Mouse (Mus musculus) liver, embryonic 14.5 days (tissue): ENCODE measurements around the gene Bag6.

Experiments used
- CTCF ChIP-seq: IDR thresholded peaks from 2 replicates; pipeline ENCODE4 v1.5.1; 2016; ENCODE audit warnings: antibody characterized with exemption, low read depth, control low read depth
- EP300 ChIP-seq: IDR thresholded peaks from 2 replicates; pipeline ENCODE4 v1.6.1; 2016; ENCODE audit warnings: antibody characterized with exemption, low read depth

DNA sequence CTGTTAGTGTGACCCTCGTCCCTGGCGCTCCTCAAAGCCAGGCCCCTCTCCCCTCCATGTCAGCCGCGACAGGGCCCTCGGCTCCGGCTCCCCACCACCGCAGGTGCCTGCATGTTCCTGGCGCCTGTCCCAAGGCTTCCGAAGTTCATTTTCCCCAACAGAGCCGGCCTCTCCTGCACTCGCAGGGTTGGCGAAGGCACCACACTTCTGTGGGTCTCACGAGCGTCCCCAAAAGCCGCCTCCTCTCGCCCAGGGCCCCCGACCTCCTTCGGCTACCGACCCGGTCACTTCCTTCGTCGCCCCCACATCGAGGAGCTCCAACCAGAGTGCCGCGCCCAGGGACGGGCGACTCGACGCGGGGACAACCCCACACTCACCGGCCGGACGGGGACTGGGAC, 14.2 kb upstream of the Bag6 start:
- TF ChIP-seq CTCF (no peak), EP300 (no peak)
